Mouse (Mus musculus): ENCODE results near the gene Ndufs1.
"Not testable (repeated sequence)": the region's sequence is repeated elsewhere in the genome, so short reads cannot be mapped to it uniquely, and the experiment has no call there.

Ndufs1 gene

GRCm38 (mm10) chr1:63182636-63183270 is 6.1 kb upstream of the Ndufs1 start:
- DNase-seq (ENCODE audit: low spot score) = no peak

DNA sequence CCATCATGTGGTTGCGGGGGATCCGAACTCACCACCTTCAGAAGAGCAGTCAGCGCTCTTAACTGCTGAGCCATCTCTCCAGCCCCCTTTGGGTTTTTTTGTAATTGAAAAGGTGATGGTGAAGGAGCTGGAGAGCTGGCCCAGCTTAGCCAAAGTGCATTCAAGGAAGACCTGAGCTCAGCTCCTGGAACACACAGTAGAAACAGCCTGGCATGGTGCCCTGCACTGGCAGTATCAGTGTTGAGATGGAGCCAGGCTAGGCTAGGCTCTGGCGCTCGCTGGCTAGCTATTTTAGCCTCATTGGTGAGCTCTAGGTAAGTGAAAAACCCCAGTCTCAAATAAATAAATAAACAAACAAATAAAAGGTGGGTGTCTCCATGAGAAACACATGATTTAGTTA is 5.6 kb upstream of the Ndufs1 start:
- DNase-seq (ENCODE audit: low spot score) = no peak

DNA sequence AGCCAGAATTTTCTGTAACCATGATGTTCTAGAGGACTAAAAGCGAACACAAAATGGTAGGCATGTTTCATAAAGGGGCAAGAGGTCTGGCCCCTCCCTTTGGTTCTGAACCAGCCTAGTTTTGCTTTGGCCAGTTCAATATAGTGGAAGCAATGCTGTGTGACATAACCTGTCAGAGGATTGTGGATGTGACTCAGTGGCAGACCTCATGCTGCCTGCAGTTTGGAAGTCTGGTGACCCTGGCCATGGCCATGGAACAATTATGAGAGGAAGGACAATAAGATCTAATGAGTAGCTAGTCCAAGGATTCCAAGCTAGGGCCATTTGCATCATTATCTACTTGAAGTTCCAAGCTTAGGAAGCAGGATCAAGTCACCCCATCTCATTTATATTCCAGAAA is 4.8 kb upstream of the Ndufs1 start:
- DNase-seq (ENCODE audit: low spot score) = no peak

GRCm38 (mm10) chr1:63181019-63181418 is 4.4 kb upstream of the Ndufs1 start:
- DNase-seq (ENCODE audit: low spot score) = peak; percentile 55

DNA sequence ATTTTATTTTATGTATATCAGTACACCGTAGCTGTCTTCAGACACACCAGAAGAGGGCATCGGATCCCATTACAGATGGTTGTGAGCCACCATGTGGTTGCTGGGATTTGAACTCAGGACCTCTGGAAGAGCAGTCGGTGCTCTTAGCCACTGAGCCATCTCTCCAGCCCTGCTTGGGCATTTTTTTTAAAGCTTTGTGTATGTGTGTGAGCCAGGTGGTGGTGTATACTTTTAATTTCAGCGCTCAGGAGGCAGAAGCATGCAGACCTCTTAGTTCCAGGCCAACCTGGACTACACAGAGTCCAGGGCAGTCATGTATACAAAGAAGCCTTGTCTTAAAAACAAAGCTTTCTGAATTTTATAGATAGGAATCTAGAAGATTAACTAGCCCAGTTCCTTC is 3.9 kb upstream of the Ndufs1 start:
- DNase-seq (ENCODE audit: low spot score) = not testable (repeated sequence)

- DNase-seq (ENCODE audit: low spot score) = no peak
Observed at GRCm38 (mm10) chr1:63180122-63180521, 3.5 kb upstream of the Ndufs1 start.

GRCm38 (mm10) chr1:63178308-63178707 is 1.7 kb upstream of the Ndufs1 start:
- no peak for DNase-seq (ENCODE audit: low spot score)

DNA sequence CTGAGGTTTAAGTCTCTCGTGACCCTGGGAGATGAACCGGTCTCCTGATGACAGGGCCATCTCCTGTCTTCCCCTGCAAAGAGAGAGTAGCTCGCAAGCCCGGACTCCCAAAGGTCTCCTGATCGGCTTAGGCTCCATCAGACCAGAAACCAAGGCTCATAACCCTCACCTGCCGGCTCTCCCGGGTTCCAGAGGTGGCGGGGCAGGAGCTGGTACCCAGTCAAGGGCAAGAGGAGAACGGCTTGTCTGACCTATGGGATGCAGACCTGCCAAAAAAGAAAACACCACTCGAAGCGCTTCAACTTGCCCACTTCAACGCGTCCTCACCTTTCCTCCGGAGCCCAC is 402 bp downstream of the Ndufs1 start:
- no peak for DNase-seq (ENCODE audit: low spot score)

DNA sequence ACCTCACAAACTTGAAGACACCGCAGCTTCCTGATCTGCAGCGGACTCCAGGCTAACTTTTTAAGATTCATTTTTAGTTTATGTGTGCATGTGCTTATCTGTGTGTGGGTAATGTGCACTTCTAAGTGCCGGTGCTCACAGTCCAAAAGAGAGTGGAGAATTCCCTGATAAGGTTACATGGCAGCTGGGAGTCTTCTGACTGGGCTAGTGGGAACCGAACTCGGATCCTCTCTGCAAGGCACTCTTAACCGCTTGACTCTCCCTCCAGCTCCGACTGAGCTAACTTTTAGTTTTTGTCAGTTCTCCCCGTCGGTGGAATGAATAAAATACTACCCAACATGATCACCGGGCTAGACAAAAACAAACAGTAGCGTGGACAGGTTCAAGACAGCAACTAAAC is 780 bp downstream of the Ndufs1 start:
- DNase-seq (ENCODE audit: low spot score) = no peak

DNA sequence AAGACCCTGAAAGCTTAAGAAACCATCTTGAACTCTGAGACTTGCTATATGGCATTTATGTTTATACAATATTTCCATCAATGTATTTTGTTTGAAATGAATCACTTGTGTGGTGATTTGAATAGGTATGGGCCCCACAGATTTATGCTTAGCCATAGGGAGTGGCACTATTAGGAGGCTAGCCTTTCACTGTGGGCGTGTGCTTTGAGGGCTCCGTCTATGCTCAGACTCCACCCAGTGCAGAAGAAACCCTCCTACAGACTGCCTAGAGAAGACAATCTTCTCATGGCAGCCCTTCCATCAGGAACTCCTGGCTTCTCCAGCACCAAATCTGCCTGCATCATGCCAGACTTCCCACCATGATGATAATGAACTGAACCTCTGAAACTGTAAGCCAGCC is 8.0 kb downstream of the Ndufs1 start:
- no peak for DNase-seq (ENCODE audit: low spot score)

GRCm38 (mm10) chr1:63140231-63140630 is 36.4 kb downstream of the Ndufs1 start:
- DNase-seq (ENCODE audit: low spot score) = no peak

DNA sequence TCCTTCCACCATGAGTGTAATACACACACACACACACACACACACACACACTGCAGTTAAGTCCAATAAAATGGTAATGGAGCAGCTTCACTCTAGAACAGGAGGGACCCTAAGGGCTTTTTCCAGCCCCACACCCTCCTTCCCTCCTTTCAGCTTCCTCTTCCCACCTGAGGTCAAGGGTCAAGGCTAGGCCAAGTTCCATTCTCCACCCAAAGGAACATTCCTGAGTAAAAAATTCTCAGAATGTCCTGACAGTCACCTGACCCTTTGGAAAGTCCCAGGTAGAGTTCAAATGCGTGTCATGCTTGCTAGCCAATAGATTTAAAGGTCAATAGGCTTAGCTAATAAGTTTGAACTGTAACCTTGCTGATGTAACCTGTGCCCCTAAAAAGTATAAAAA is 38.0 kb downstream of the Ndufs1 start:
- DNase-seq (ENCODE audit: low spot score) = not testable (repeated sequence)

DNA sequence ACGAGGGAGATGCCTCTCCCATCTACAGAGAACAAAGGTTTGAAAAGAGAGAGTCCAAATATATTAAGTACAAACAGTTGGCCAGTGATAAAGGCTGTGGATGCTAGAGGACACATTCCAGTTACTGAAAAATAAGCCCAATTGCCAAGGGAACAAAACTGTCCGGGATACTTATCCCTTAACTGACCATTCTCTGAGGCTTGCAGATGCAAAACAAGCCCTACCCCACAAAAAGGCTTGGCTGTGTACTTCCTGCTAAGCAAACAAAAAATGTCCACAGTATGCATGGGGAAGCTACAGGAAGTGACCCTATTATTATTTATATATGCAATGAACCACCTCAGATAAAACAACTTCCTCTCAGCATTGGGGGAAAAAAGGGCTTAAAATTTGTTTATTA is 38.7 kb downstream of the Ndufs1 start:
- no peak for DNase-seq (ENCODE audit: low spot score)

GRCm38 (mm10) chr1:63134530-63134929 is 42.1 kb downstream of the Ndufs1 start:
- DNase-seq (ENCODE audit: low spot score) = no peak

DNA sequence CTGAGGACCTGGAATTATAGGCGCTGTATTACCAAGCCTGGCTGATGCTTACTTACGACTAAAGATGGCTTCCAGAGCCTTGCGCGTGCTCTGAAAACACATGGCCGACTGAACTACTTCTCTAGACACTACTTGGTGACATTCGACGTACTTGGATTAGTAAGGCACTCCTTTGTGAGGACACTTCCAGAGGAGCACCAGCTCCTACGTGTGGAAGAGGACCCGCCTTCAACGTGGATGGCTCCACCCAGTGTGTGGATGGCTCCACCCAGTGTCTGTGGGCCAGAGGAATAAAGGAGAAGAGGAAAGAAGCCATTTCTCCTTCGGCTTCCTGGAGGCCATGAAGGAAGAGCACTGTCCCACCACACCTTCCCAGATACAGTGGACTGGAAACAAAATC is 44.9 kb downstream of the Ndufs1 start:
- DNase-seq (ENCODE audit: low spot score) = no peak

- DNase-seq (ENCODE audit: low spot score) = no peak
Observed at GRCm38 (mm10) chr1:63130883-63131282, 45.8 kb downstream of the Ndufs1 start.

DNA sequence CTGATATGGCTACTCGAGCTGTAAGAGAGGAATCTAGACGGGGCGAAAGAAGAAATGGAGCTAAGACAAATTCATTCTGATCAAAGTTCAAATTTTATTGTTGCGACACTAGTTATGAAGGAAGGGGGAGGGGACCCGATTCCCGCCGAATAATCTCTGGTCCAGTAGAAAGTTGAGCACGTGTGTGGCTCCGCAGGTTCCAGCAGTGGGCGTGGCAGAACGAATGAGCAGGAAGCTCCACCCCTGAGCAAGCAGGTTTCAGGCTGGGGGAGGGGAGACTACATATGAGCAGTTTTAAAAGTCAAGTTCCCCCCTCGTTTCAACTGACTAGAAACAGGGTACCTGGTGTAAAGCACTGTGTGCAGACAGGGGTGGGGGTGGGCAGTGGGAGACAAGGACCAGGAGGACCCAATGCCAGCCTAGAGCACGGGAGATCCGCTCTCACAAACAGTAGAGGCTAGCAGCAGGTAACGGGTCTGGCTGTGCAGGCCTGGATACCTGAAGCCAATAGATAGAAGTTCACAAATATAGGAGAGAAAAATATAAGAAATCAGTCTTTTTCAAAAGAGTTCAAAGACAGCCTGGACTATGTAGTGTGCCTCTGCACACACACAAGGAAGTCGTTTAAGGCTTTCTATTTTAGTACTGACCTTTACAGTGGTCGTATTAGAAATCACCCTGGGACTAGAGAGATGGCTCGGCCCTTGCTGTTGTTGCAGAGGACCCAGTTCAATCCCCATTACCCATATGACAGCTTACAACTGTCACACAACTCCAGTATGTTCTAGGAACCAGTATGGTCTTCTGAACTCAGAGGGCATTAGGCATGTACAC is 46.6 kb downstream of the Ndufs1 start:
- DNase-seq (ENCODE audit: low spot score) = no peak

GRCm38 (mm10) chr1:63129273-63129672 is 47.4 kb downstream of the Ndufs1 start:
- no peak for DNase-seq (ENCODE audit: low spot score)

DNA sequence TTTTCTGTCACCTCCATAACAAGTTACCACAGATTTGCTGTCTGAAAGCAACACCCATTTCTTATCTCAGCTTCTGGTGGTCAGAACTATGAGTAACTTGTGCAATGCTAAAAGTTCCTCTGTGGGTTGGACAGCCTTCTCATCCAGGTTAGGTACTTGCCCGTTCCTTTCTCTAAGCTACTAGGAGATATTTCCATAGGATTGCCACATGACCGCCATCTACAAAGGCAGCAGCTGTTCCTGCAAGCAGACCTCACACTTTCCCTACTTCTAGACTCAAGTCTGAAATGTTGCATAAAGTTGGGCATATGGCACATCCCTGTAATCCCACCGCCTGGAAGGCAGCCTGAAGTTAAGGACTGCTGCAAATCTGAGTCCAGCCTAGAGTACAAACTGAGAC is 50.4 kb downstream of the Ndufs1 start:
- DNase-seq (ENCODE audit: low spot score) = no peak

- no peak for DNase-seq (ENCODE audit: low spot score)
Observed at GRCm38 (mm10) chr1:63123823-63124450, 52.7 kb downstream of the Ndufs1 start.

DNA sequence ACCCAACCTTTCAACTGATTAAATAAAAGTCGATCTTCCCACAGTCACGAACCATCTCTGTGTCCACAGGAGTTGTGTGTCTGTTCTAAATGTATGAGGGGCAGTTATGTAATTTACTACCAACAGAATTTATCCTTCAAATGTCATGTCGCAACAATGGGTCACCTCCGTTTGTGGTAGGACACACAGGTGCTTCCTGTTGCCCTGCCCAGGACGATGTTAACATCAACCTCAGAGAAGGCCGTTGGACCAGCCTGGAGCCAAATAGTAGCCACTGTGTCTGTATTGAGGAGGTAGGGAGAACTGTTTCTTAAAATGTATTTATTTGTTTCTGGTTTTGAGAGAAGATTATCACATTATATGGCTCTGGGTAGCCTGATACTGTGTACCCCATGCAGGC is 54.6 kb downstream of the Ndufs1 start:
- no peak for DNase-seq (ENCODE audit: low spot score)

GRCm38 (mm10) chr1:63120382-63120781 is 56.3 kb downstream of the Ndufs1 start:
- DNase-seq (ENCODE audit: low spot score) = no peak

GRCm38 (mm10) chr1:63119675-63120074 is 57.0 kb downstream of the Ndufs1 start:
- DNase-seq (ENCODE audit: low spot score) = no peak

Measured in urinary bladder, postnatal 10 days (tissue).